8 mouse cellular contexts compared by ENCODE assay signal in the genomic region with DNA sequence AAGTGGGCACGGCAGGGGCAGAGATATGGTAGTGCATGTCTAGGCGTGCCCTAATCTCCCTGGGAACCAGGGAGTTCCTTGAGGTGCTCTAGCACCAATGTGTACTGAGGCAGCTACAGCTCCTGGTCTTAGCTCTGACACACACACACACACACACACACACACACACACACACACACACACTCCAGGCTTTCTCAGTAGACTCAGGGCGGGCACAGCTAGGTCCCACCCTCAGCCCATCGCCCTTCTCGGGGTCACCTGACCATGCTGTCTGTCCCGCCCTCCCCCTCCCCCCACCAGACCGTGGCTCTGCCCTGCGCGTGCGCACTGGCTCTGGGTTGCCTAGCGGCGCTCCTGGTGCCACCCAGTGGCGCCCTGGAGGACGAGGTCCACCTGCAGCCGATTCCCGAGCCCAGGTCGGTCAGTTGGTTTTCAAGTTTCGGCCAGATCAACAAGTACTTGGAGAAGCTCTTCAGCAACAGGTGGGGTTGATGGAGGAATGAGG. TPM values are rescaled to one million over a fixed set of nuclear protein-coding genes. Genes with fewer than 3 reads are reported as not detected.
DNase-seq lines count a peak whose midpoint lies in the region; ATAC-seq lines count a peak whose summit lies in the region.

No protein-coding gene starts in this region.

- H3K36me3 ChIP-seq in intestine, embryonic 15.5 days, result no peaks in the 10 kb centered on the region
- no peaks in the 10 kb centered on the region for H3K36me3 ChIP-seq in limb, embryonic 13.5 days
- H3K36me3 ChIP-seq in midbrain, embryonic 16.5 days (ENCODE audit: control insufficient read depth, insufficient read depth, low read length), result no peaks in the 10 kb centered on the region
- no peaks in the 10 kb centered on the region for H3K36me3 ChIP-seq in stomach, embryonic 14.5 days (ENCODE audit: control insufficient read depth, insufficient read depth, low read length)

- WGBS in intestine, embryonic 15.5 days, result 4% methylated on average over 18 of the region's 18 CpGs
- WGBS in limb, embryonic 13.5 days, result 5% methylated on average over 18 of the region's 18 CpGs
- 6% methylated on average over 18 of the region's 18 CpGs for WGBS in midbrain, embryonic 16.5 days
- 4% methylated on average over 18 of the region's 18 CpGs for WGBS in stomach, embryonic 14.5 days

- peaks cover 12% of the 10 kb centered on the region; the same call in 1 of the 2 replicates for H3K27me3 ChIP-seq in intestine, embryonic 15.5 days (replicated peaks)
- H3K27me3 ChIP-seq in limb, embryonic 13.5 days, result peaks cover 31% of the 10 kb centered on the region
- H3K27me3 ChIP-seq in midbrain, embryonic 16.5 days (ENCODE audit: control insufficient read depth, insufficient read depth, low read depth, low read length), result peaks cover 9% of the 10 kb centered on the region
- no peaks in the 10 kb centered on the region for H3K27me3 ChIP-seq in stomach, embryonic 14.5 days (ENCODE audit: control insufficient read depth, insufficient read depth, low read length)

- peak overlapping the region; percentile 15; the same call in 1 of the 2 replicates for H3K4me3 ChIP-seq in intestine, embryonic 15.5 days (replicated peaks)
- H3K4me3 ChIP-seq in limb, embryonic 13.5 days, result peak overlapping the region; percentile 37
- peak overlapping the region; percentile 28 for H3K4me3 ChIP-seq in midbrain, embryonic 16.5 days (ENCODE audit: low read depth, low read length)
- H3K4me3 ChIP-seq in stomach, embryonic 14.5 days (ENCODE audit: low read depth, low read length), result peak overlapping the region; percentile 17

- H3K9me3 ChIP-seq in intestine, embryonic 15.5 days, result no peaks in the 10 kb centered on the region
- no peaks in the 10 kb centered on the region for H3K9me3 ChIP-seq in limb, embryonic 13.5 days
- no peaks in the 10 kb centered on the region for H3K9me3 ChIP-seq in midbrain, embryonic 16.5 days (replicated peaks; ENCODE audit: control insufficient read depth, low read length, poor library complexity, severe bottlenecking)
- no peaks in the 10 kb centered on the region for H3K9me3 ChIP-seq in stomach, embryonic 14.5 days (ENCODE audit: control insufficient read depth, low read depth, low read length)

- peak; percentile 39 to 45 for DNase-seq in heart, adult 18-20 months
- DNase-seq in heart, adult 8-10 months (ENCODE audit: low spot score), result no peak
- peak; percentile 49 to 68 for DNase-seq in cerebellum, postnatal 4 days (ENCODE audit: low spot score in 2 of 2)
- DNase-seq in frontal cortex, postnatal 36 days (ENCODE audit: low spot score in 2 of 2), result peak; percentile 55 to 68

- H3K4me2 ChIP-seq in intestine, embryonic 15.5 days (replicated peaks), result peak overlapping the region; percentile 57
- H3K4me2 ChIP-seq in limb, embryonic 13.5 days (replicated peaks), result peak overlapping the region; percentile 58
- H3K4me2 ChIP-seq in midbrain, embryonic 16.5 days (ENCODE audit: low read length), result peak overlapping the region; percentile 56
- peak overlapping the region; percentile 40 for H3K4me2 ChIP-seq in stomach, embryonic 14.5 days (replicated peaks; ENCODE audit: low read depth, low read length)

- H3K9ac ChIP-seq in intestine, embryonic 15.5 days, result peak overlapping the region; percentile 35; the same call in 1 of the 2 replicates
- peak overlapping the region; percentile 52 for H3K9ac ChIP-seq in limb, embryonic 13.5 days
- H3K9ac ChIP-seq in midbrain, embryonic 16.5 days (ENCODE audit: low read depth, low read length), result peak overlapping the region; percentile 50
- no peak overlapping the region for H3K9ac ChIP-seq in stomach, embryonic 14.5 days (replicated peaks; ENCODE audit: low read depth, low read length)

- H3K4me1 ChIP-seq in intestine, embryonic 15.5 days (replicated peaks), result peaks cover 6% of the 10 kb centered on the region; the same call in 1 of the 2 replicates
- peaks cover 14% of the 10 kb centered on the region for H3K4me1 ChIP-seq in limb, embryonic 13.5 days
- peaks cover 9% of the 10 kb centered on the region; the same call in 1 of the 2 replicates for H3K4me1 ChIP-seq in midbrain, embryonic 16.5 days (ENCODE audit: control insufficient read depth, insufficient read depth, low read length)
- peaks cover 4% of the 10 kb centered on the region; the same call in 1 of the 2 replicates for H3K4me1 ChIP-seq in stomach, embryonic 14.5 days (ENCODE audit: control insufficient read depth, insufficient read depth, low read length)

- ATAC-seq in intestine, embryonic 15.5 days, result peak; percentile 95
- ATAC-seq in limb, embryonic 13.5 days (ENCODE audit: low FRiP score, low read depth), result peak; percentile 82
- peak; percentile 90 for ATAC-seq in midbrain, embryonic 16.5 days
- peak; percentile 91 for ATAC-seq in stomach, embryonic 14.5 days (ENCODE audit: insufficient number of reproducible peaks, insufficient read depth, low FRiP score, low read depth)

- no peak overlapping the region for H3K27ac ChIP-seq in intestine, embryonic 15.5 days
- H3K27ac ChIP-seq in limb, embryonic 13.5 days, result no peak overlapping the region; the same call in 1 of the 2 replicates
- H3K27ac ChIP-seq in midbrain, embryonic 16.5 days (ENCODE audit: low read length), result no peak overlapping the region
- peak overlapping the region; percentile 41; the same call in 1 of the 2 replicates for H3K27ac ChIP-seq in stomach, embryonic 14.5 days (ENCODE audit: low read length)

RNA-seq across cellular contexts. Expression of gene Ppy, which starts 4.2 kb away (rescaled TPM):
- not detected for total RNA-seq in heart, adult 18-20 months (2021)
- total RNA-seq in heart, adult 8-10 months (2022), result not detected
- polyA plus RNA-seq in intestine, embryonic 15.5 days (2015; fragmentation: Nextera tagmentation; extraction: Ambion mirVana), result 4.5 and 6.2 TPM in 2 replicates
- polyA plus RNA-seq in limb, embryonic 13.5 days (2015; fragmentation: Nextera tagmentation; extraction: Ambion mirVana), result not detected in 2 replicates
- not detected in 2 replicates for polyA plus RNA-seq in midbrain, embryonic 16.5 days (2015; fragmentation: Nextera tagmentation; extraction: Ambion mirVana)
- polyA plus RNA-seq in stomach, embryonic 14.5 days (2014; fragmentation: Nextera tagmentation; extraction: Ambion mirVana), result not detected in 2 replicates

RNA-seq across cellular contexts. Expression of gene Mpp2, which starts 8.6 kb away (rescaled TPM):
- 1 to 10 TPM; 1.5 to 3.1 TPM for total RNA-seq in heart, adult 18-20 months (2021)
- total RNA-seq in heart, adult 8-10 months (2022), result 1 to 10 TPM; 2.6 to 4.7 (median 4.3) TPM
- 6.2 and 6.8 TPM in 2 replicates for polyA plus RNA-seq in intestine, embryonic 15.5 days (2015; fragmentation: Nextera tagmentation; extraction: Ambion mirVana)
- polyA plus RNA-seq in limb, embryonic 13.5 days (2015; fragmentation: Nextera tagmentation; extraction: Ambion mirVana), result 13.4 and 13.5 TPM in 2 replicates
- polyA plus RNA-seq in midbrain, embryonic 16.5 days (2015; fragmentation: Nextera tagmentation; extraction: Ambion mirVana), result 31.8 and 39.9 TPM in 2 replicates
- 8.4 and 8.5 TPM in 2 replicates for polyA plus RNA-seq in stomach, embryonic 14.5 days (2014; fragmentation: Nextera tagmentation; extraction: Ambion mirVana)

RNA-seq across cellular contexts. Expression of gene Pyy, which starts 10.7 kb away (rescaled TPM):
- not detected for total RNA-seq in heart, adult 18-20 months (2021)
- total RNA-seq in heart, adult 8-10 months (2022), result not detected
- polyA plus RNA-seq in intestine, embryonic 15.5 days (2015; fragmentation: Nextera tagmentation; extraction: Ambion mirVana), result 57.2 and 75.0 TPM in 2 replicates
- polyA plus RNA-seq in limb, embryonic 13.5 days (2015; fragmentation: Nextera tagmentation; extraction: Ambion mirVana), result not detected in 2 replicates
- polyA plus RNA-seq in midbrain, embryonic 16.5 days (2015; fragmentation: Nextera tagmentation; extraction: Ambion mirVana), result not detected in 2 replicates
- polyA plus RNA-seq in stomach, embryonic 14.5 days (2014; fragmentation: Nextera tagmentation; extraction: Ambion mirVana), result 5.2 and 11.2 TPM in 2 replicates

RNA-seq across cellular contexts. Expression of gene Nags, which starts 48.4 kb away (rescaled TPM):
- total RNA-seq in heart, adult 18-20 months (2021), result under 1 TPM in 1 of 2 experiments, not detected in 1; 0.13 TPM
- total RNA-seq in heart, adult 8-10 months (2022), result under 1 TPM; 0.14 to 0.30 (median 0.22) TPM
- 24.0 and 25.6 TPM in 2 replicates for polyA plus RNA-seq in intestine, embryonic 15.5 days (2015; fragmentation: Nextera tagmentation; extraction: Ambion mirVana)
- 0.14 TPM in 1 of 2 replicates, not detected in the other for polyA plus RNA-seq in limb, embryonic 13.5 days (2015; fragmentation: Nextera tagmentation; extraction: Ambion mirVana)
- 0.20 TPM in 1 of 2 replicates, not detected in the other for polyA plus RNA-seq in midbrain, embryonic 16.5 days (2015; fragmentation: Nextera tagmentation; extraction: Ambion mirVana)
- polyA plus RNA-seq in stomach, embryonic 14.5 days (2014; fragmentation: Nextera tagmentation; extraction: Ambion mirVana), result not detected in 2 replicates

RNA-seq across cellular contexts. Expression of gene Cd300lg, which starts 55.6 kb away (rescaled TPM):
- 10 to 100 TPM; 49.0 to 52.9 TPM for total RNA-seq in heart, adult 18-20 months (2021)
- 10 to 100 TPM; 56.7 to 79.2 (median 64.0) TPM for total RNA-seq in heart, adult 8-10 months (2022)
- polyA plus RNA-seq in intestine, embryonic 15.5 days (2015; fragmentation: Nextera tagmentation; extraction: Ambion mirVana), result 0.98 and 1.6 TPM in 2 replicates
- polyA plus RNA-seq in limb, embryonic 13.5 days (2015; fragmentation: Nextera tagmentation; extraction: Ambion mirVana), result 0.49 and 0.78 TPM in 2 replicates
- polyA plus RNA-seq in midbrain, embryonic 16.5 days (2015; fragmentation: Nextera tagmentation; extraction: Ambion mirVana), result 0.23 and 0.46 TPM in 2 replicates
- polyA plus RNA-seq in stomach, embryonic 14.5 days (2014; fragmentation: Nextera tagmentation; extraction: Ambion mirVana), result 1.1 and 1.2 TPM in 2 replicates
